Mouse (Mus musculus) testis, adult 2 months (tissue): ENCODE measurements around the gene Cnn3.

ENCODE experiments used
- CTCF ChIP-seq: fragments of 200-500 bp; IDR thresholded peaks from 2 replicates; pipeline ENCODE4 v1.5.1; 2012; ENCODE audit warnings: low read depth, mild to moderate bottlenecking, inconsistent platforms, low read length, moderate library complexity; ENCODE audit not compliant: control insufficient read depth, insufficient read depth, insufficient replicate concordance
- POLR2A ChIP-seq: fragments of 200-500 bp; IDR thresholded peaks from 2 replicates; pipeline ENCODE4 v1.6.1; 2012; ENCODE audit warnings: low read depth, mild to moderate bottlenecking, inconsistent platforms, low read length, moderate library complexity; ENCODE audit not compliant: control insufficient read depth

- TF ChIP-seq POLR2A: no peak
- TF ChIP-seq CTCF: no peak
Observed at GRCm38 (mm10) chr3:121411450-121411849, 14.8 kb upstream of the Cnn3 start.
